Mouse (Mus musculus): ENCODE measurements around the gene Poglut1. TPM values are rescaled to one million over a fixed set of nuclear protein-coding genes. Genes with fewer than 3 reads are reported as not detected.

The Poglut1 gene
- polyA plus RNA-seq, 1 experiment, result 17.9 TPM

DNA sequence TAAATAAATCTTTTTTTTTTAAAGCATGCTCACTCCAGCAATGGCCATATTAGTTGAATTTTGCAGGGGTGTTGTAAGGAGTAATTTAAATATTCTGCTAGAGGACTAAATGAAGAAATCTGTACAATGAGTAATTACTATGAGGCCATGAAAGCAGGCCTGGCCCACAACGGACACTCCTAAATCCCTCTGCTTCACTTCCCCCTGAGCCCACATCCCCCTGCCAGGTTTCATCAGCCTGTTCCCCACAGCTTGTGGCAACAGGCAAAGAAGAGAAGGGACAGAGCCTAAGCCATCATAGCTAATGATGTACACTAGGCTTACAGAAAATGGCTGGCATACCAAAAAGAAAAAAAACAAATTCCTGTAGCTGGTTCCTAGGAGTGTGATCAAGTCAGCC, 2.1 kb downstream of the Poglut1 start:
- TF ChIP-seq CTCF (IDR thresholded peaks at IDR 0.05; ENCODE audit: extremely low read depth, insufficient read depth, insufficient read length, insufficient replicate concordance), result no peak
- TF ChIP-seq POLR2A (IDR thresholded peaks at IDR 0.05; ENCODE audit: low read depth, low read length), result no peak

GRCm38 (mm10) chr16:38538716-38539380, 11.2 kb downstream of the Poglut1 start:
- H3K27ac ChIP-seq (ENCODE audit: insufficient read depth, low read length), result no peak overlapping the region
- H3K27me3 ChIP-seq (ENCODE audit: control insufficient read depth, insufficient read depth, low read length), result no peaks in the 10 kb centered on the region
- peaks cover 25% of the 10 kb centered on the region for H3K36me3 ChIP-seq (ENCODE audit: control insufficient read depth, insufficient read depth, low read length)
- 85% methylated on average over 13 of the region's 13 CpGs for WGBS
- no peak overlapping the region for H3K4me3 ChIP-seq (ENCODE audit: extremely low read depth, insufficient read depth, insufficient read length)
- H3K4me1 ChIP-seq (ENCODE audit: control insufficient read depth, insufficient read depth, insufficient read length), result no peaks in the 10 kb centered on the region
- no peak for TF ChIP-seq POLR2A (IDR thresholded peaks at IDR 0.05; ENCODE audit: low read depth, low read length)
- no peak for TF ChIP-seq CTCF (IDR thresholded peaks at IDR 0.05; ENCODE audit: extremely low read depth, insufficient read depth, insufficient read length, insufficient replicate concordance)
- no peak for DNase-seq (ENCODE audit: low read depth in 1 of 2, low spot score in 2 of 2)

More for the DNA sequence above, 2.1 kb downstream of the Poglut1 start:
- Histone ChIP-seq H3K4me1 (ENCODE audit: control insufficient read depth, insufficient read depth, insufficient read length) (no peaks in the 10 kb centered on the region; the same call in 1 of the 2 replicates), H3K36me3 (ENCODE audit: control insufficient read depth, insufficient read depth, low read length) (peaks cover 17% of the 10 kb centered on the region), H3K27me3 (ENCODE audit: control insufficient read depth, insufficient read depth, low read length) (no peaks in the 10 kb centered on the region), H3K27ac (ENCODE audit: insufficient read depth, low read length) (no peak overlapping the region), H3K4me3 (ENCODE audit: extremely low read depth, insufficient read depth, insufficient read length) (no peak overlapping the region)
- 88% methylated on average over 1 of the region's 1 CpGs for WGBS
- DNase-seq (ENCODE audit: low read depth in 1 of 2, low spot score in 2 of 2), result no peak

GRCm38 (mm10) chr16:38536544-38537146, 13.4 kb downstream of the Poglut1 start:
- no peak overlapping the region for H3K27ac ChIP-seq (ENCODE audit: insufficient read depth, low read length)

GRCm38 (mm10) chr16:38526264-38526663, 23.8 kb downstream of the Poglut1 start:
- Histone ChIP-seq H3K4me3 (ENCODE audit: extremely low read depth, insufficient read depth, insufficient read length) (no peak overlapping the region), H3K4me1 (ENCODE audit: control insufficient read depth, insufficient read depth, insufficient read length) (no peaks in the 10 kb centered on the region; the same call in none of the 2 replicates), H3K36me3 (ENCODE audit: control insufficient read depth, insufficient read depth, low read length) (peaks cover 17% of the 10 kb centered on the region), H3K27ac (ENCODE audit: insufficient read depth, low read length) (no peak overlapping the region), H3K27me3 (ENCODE audit: control insufficient read depth, insufficient read depth, low read length) (no peaks in the 10 kb centered on the region)
- DNase-seq (ENCODE audit: low read depth in 1 of 2, low spot score in 2 of 2), result no peak
- TF ChIP-seq CTCF (IDR thresholded peaks at IDR 0.05; ENCODE audit: extremely low read depth, insufficient read depth, insufficient read length, insufficient replicate concordance), result no peak
- TF ChIP-seq POLR2A (IDR thresholded peaks at IDR 0.05; ENCODE audit: low read depth, low read length), result no peak
- WGBS, result 82% methylated on average over 6 of the region's 6 CpGs

More at GRCm38 (mm10) chr16:38536544-38537146, 13.4 kb downstream of the Poglut1 start:
- Histone ChIP-seq H3K36me3 (ENCODE audit: control insufficient read depth, insufficient read depth, low read length) (peaks cover 20% of the 10 kb centered on the region), H3K27me3 (ENCODE audit: control insufficient read depth, insufficient read depth, low read length) (no peaks in the 10 kb centered on the region), H3K4me3 (ENCODE audit: extremely low read depth, insufficient read depth, insufficient read length) (no peak overlapping the region), H3K4me1 (ENCODE audit: control insufficient read depth, insufficient read depth, insufficient read length) (no peaks in the 10 kb centered on the region)
- peak; percentile 42 to 67 for DNase-seq (ENCODE audit: low read depth in 1 of 2, low spot score in 2 of 2)
- TF ChIP-seq CTCF (IDR thresholded peaks at IDR 0.05; ENCODE audit: extremely low read depth, insufficient read depth, insufficient read length, insufficient replicate concordance), result peak; percentile 70; the same call in 1 of the 2 replicates
- no peak for TF ChIP-seq POLR2A (IDR thresholded peaks at IDR 0.05; ENCODE audit: low read depth, low read length)
- 54% methylated on average over 8 of the region's 8 CpGs for WGBS

DNA sequence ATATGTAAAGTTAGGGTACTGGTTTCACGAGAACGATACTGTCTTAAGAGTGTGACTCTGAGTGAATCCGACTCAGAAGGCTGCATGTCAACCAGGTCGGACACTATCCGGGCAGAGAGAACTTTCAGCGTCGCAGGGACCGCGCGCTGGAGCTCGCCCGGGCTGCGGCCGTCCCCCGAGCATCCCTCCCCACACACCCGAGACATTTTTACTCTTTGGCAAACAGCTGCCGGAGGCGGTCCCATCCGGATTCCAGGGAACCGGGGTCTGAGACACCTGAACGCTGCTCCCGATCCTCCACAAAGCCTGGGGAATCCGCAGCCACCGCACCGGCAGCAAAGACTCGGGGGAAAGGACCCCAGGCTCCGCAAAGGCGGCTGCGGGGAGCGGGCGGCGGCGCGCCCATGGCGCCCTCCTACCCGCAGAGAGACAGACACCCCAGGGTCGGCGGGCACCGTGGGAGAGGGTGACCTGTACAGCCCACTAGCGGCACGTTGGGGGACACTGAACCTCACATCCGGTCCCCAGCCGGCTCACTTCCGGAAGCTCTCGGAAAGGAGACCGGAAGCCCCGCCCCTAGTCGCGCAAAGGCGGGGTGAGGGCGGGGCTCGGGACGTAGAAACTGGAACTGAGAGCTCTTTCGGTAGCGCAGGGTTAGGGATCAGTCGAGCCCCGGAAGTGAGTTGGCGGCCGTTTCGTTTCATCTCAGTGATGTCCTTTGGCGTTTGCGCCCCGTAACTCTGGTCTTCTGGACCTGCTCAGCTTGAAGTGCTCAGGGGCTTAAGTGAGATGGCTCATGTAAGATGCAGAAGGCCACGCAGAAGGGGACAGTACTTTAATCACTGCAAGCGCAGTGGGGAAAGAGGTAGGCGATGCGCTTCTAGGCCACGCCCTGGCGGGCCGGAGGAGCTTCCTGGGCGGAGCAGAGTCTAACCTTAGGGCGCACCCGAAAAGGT, 27.7 kb downstream of the Poglut1 start, which contains the start of gene Timmdc1:
Gene Timmdc1 (minus strand): TSS at position 535 of the 956 bp plus-strand sequence.
- Histone ChIP-seq H3K27me3 (ENCODE audit: control insufficient read depth, insufficient read depth, low read length) (no peaks in the 10 kb centered on the region), H3K4me3 (ENCODE audit: extremely low read depth, insufficient read depth, insufficient read length) (peak within 1 kb of the TSS; percentile 97), H3K27ac (ENCODE audit: insufficient read depth, low read length) (peak within 1 kb of the TSS; percentile 99), H3K4me1 (ENCODE audit: control insufficient read depth, insufficient read depth, insufficient read length) (no peaks in the 10 kb centered on the region; the same call in none of the 2 replicates), H3K36me3 (ENCODE audit: control insufficient read depth, insufficient read depth, low read length) (peaks cover 6% of the 10 kb centered on the region; the same call in 1 of the 2 replicates)
- TF ChIP-seq CTCF (IDR thresholded peaks at IDR 0.05; ENCODE audit: extremely low read depth, insufficient read depth, insufficient read length, insufficient replicate concordance) (no peak), POLR2A (IDR thresholded peaks at IDR 0.05; ENCODE audit: low read depth, low read length) (peak; percentile 60)
- WGBS, result under 1% methylated on average over 72 of the region's 73 CpGs
- DNase-seq (ENCODE audit: low read depth in 1 of 2, low spot score in 2 of 2), result peak; percentile 94 to 95

Data from spleen, adult 2 months (tissue).